Mouse (Mus musculus) myocyte (in vitro differentiated cells): ENCODE data around the gene Ndufb4.

Source experiments
- CEBPB ChIP-seq: IDR thresholded peaks from 2 replicates; pipeline ENCODE4 v1.6.1; 2011; ENCODE audit warnings: mild to moderate bottlenecking, moderate library complexity; ENCODE audit not compliant: poor library complexity, insufficient read depth, severe bottlenecking
- E2F4 ChIP-seq: IDR thresholded peaks from one replicate; pipeline ENCODE4 v1.6.1; 2011; ENCODE audit warnings: mild to moderate bottlenecking, control low read depth, moderate library complexity; ENCODE audit not compliant: insufficient read depth
- MAX ChIP-seq: IDR thresholded peaks from one replicate; pipeline ENCODE4 v1.6.1; 2011; ENCODE audit warnings: low read depth, mild to moderate bottlenecking, control low read depth
- MYOD1 ChIP-seq, 3 experiments: IDR thresholded peaks; one replicate each; pipeline ENCODE4 v1.6.1; 2011; ENCODE audit warnings: control low read depth in 2 of 3, low read depth in 2 of 3, mild to moderate bottlenecking in 2 of 3, moderate library complexity in 1 of 3; ENCODE audit not compliant: insufficient read length in 2 of 3, control insufficient read depth in 1 of 3
- POLR2A ChIP-seq: IDR thresholded peaks from one replicate; pipeline ENCODE4 v1.6.1; 2011; ENCODE audit warnings: low read depth, mild to moderate bottlenecking, control low read depth, moderate library complexity; ENCODE audit not compliant: insufficient read length
- POLR2AphosphoS2 ChIP-seq: IDR thresholded peaks from one replicate; pipeline ENCODE4 v1.6.1; 2011; ENCODE audit warnings: low read depth, control low read depth; ENCODE audit not compliant: insufficient read length
- REST ChIP-seq: IDR thresholded peaks from one replicate; pipeline ENCODE4 v1.6.1; 2011; ENCODE audit warnings: mild to moderate bottlenecking, control low read depth, moderate library complexity; ENCODE audit not compliant: insufficient read depth, insufficient read length
- SRF ChIP-seq: IDR thresholded peaks from one replicate; pipeline ENCODE4 v1.6.1; 2011; ENCODE audit warnings: low read depth; ENCODE audit not compliant: control insufficient read depth, insufficient read length
- TCF12 ChIP-seq: IDR thresholded peaks from one replicate; pipeline ENCODE4 v1.6.1; 2011; ENCODE audit warnings: mild to moderate bottlenecking, control low read depth; ENCODE audit not compliant: poor library complexity, insufficient read depth, severe bottlenecking
- USF1 ChIP-seq: IDR thresholded peaks from one replicate; pipeline ENCODE4 v1.6.1; 2011; ENCODE audit warnings: low read depth, mild to moderate bottlenecking, control low read depth, moderate library complexity

DNA sequence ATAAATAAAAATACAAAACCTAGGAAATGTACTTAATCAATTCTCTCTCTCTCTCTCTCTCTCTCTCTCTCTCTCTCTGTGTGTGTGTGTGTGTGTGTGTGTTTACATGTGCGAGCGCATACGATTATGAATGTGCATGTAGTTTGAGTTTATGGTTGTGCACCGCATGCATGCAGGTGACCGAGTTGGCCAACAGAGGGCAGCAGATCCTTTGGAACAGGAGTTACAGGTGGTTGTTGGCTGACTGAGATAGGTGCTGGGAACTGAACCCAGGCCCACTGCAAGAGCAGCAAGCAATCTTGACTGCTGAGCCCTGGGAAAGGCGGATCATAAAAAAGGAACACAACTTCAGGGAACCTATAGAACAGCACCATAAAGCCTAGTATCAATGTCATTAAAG is 44.5 kb upstream of the Ndufb4 start:
- no peak for TF ChIP-seq MAX
- no peak for TF ChIP-seq POLR2A
- TF ChIP-seq SRF: no peak
- TF ChIP-seq E2F4: no peak
- TF ChIP-seq USF1: no peak
- TF ChIP-seq CEBPB: no peak
- no peak for TF ChIP-seq POLR2AphosphoS2
- no peak for TF ChIP-seq MYOD1 (IDR thresholded peaks at IDR 0.05; ENCODE audit: control insufficient read depth in 1 of 3, insufficient read length in 2 of 3, low read depth in 2 of 3)
- no peak for TF ChIP-seq TCF12
- TF ChIP-seq REST: no peak
